Mouse (Mus musculus): ENCODE results near the gene Vil1.
A peak's percentile ranks its signal among the peaks of the same experiment; 100 is the strongest.
"Not testable (repeated sequence)": the region's sequence is repeated elsewhere in the genome, so short reads cannot be mapped to it uniquely, and the experiment has no call there.

The Vil1 gene

GRCm38 (mm10) chr1:74395290-74395689, 13.9 kb upstream of the Vil1 start:
- Histone ChIP-seq H3K36me3 (ENCODE audit: insufficient read depth, low read length) (peaks cover 19% of the 10 kb centered on the region), H3K4me3 (replicated peaks; ENCODE audit: low read length) (no peak overlapping the region; the same call in 1 of the 2 replicates), H3K27me3 (ENCODE audit: insufficient read depth, low read length) (peaks cover 2% of the 10 kb centered on the region; the same call in 1 of the 2 replicates), H3K9me3 (ENCODE audit: low read length) (no peaks in the 10 kb centered on the region), H3K4me1 (replicated peaks; ENCODE audit: low read depth, low read length) (peaks cover 63% of the 10 kb centered on the region)
- no peak for TF ChIP-seq NANOG (IDR thresholded peaks at IDR 0.05; ENCODE audit: borderline replicate concordance, low read length)
- TF ChIP-seq CTCF (conservative IDR thresholded peaks at IDR 0.05; ENCODE audit: low read length) = no peak
- TF ChIP-seq POU5F1 (IDR thresholded peaks at IDR 0.05; ENCODE audit: borderline replicate concordance, low read length) = no peak

- H3K4me1 ChIP-seq (replicated peaks; ENCODE audit: low read depth, low read length) = peaks cover 67% of the 10 kb centered on the region
- peak overlapping the region; percentile 80 for H3K4me3 ChIP-seq (replicated peaks; ENCODE audit: low read length)
- H3K27me3 ChIP-seq (ENCODE audit: insufficient read depth, low read length); H3K9me3 ChIP-seq (ENCODE audit: low read length): not testable (repeated sequence)
- peaks cover 19% of the 10 kb centered on the region for H3K36me3 ChIP-seq (ENCODE audit: insufficient read depth, low read length)
Measured at GRCm38 (mm10) chr1:74396456-74397222, 12.5 kb upstream of the Vil1 start.

GRCm38 (mm10) chr1:74397268-74397918, 11.8 kb upstream of the Vil1 start:
- TF ChIP-seq CTCF (conservative IDR thresholded peaks at IDR 0.05; ENCODE audit: low read length) (peak; percentile 19), POU5F1 (IDR thresholded peaks at IDR 0.05; ENCODE audit: borderline replicate concordance, low read length) (no peak)
- Histone ChIP-seq H3K4me1 (replicated peaks; ENCODE audit: low read depth, low read length) (peaks cover 70% of the 10 kb centered on the region), H3K9me3 (ENCODE audit: low read length) (no peaks in the 10 kb centered on the region), H3K4me3 (replicated peaks; ENCODE audit: low read length) (peak overlapping the region; percentile 80), H3K36me3 (ENCODE audit: insufficient read depth, low read length) (peaks cover 19% of the 10 kb centered on the region), H3K27me3 (ENCODE audit: insufficient read depth, low read length) (peaks cover 5% of the 10 kb centered on the region; the same call in 1 of the 2 replicates)

GRCm38 (mm10) chr1:74397919-74398451, 11.2 kb upstream of the Vil1 start:
- H3K27me3 ChIP-seq (ENCODE audit: insufficient read depth, low read length) = peaks cover 5% of the 10 kb centered on the region; the same call in 1 of the 2 replicates
- H3K9me3 ChIP-seq (ENCODE audit: low read length) = no peaks in the 10 kb centered on the region
- TF ChIP-seq CTCF (conservative IDR thresholded peaks at IDR 0.05; ENCODE audit: low read length) (peak; percentile 78), POU5F1 (IDR thresholded peaks at IDR 0.05; ENCODE audit: borderline replicate concordance, low read length) (no peak)
- peaks cover 65% of the 10 kb centered on the region for H3K4me1 ChIP-seq (replicated peaks; ENCODE audit: low read depth, low read length)
- H3K4me3 ChIP-seq (replicated peaks; ENCODE audit: low read length) = peak overlapping the region; percentile 80
- H3K36me3 ChIP-seq (ENCODE audit: insufficient read depth, low read length) = peaks cover 19% of the 10 kb centered on the region

GRCm38 (mm10) chr1:74400531-74400930, 8.6 kb upstream of the Vil1 start:
- H3K9me3 ChIP-seq (ENCODE audit: low read length) = no peaks in the 10 kb centered on the region
- peaks cover 39% of the 10 kb centered on the region for H3K4me1 ChIP-seq (replicated peaks; ENCODE audit: low read depth, low read length)
- no peak for TF ChIP-seq NANOG (IDR thresholded peaks at IDR 0.05; ENCODE audit: borderline replicate concordance, low read length)
- TF ChIP-seq POU5F1 (IDR thresholded peaks at IDR 0.05; ENCODE audit: borderline replicate concordance, low read length) = no peak
- no peak for TF ChIP-seq CTCF (conservative IDR thresholded peaks at IDR 0.05; ENCODE audit: low read length)
- no peaks in the 10 kb centered on the region for H3K36me3 ChIP-seq (ENCODE audit: insufficient read depth, low read length)
- H3K4me3 ChIP-seq (replicated peaks; ENCODE audit: low read length) = no peak overlapping the region
- 0 out of 2 replicates have a peak, but pooled peaks cover 3% of the 10 kb centered on the region for H3K27me3 ChIP-seq (ENCODE audit: insufficient read depth, low read length)

- no peak overlapping the region for H3K4me3 ChIP-seq (replicated peaks; ENCODE audit: low read length)
- TF ChIP-seq NANOG (IDR thresholded peaks at IDR 0.05; ENCODE audit: borderline replicate concordance, low read length) (no peak), POU5F1 (IDR thresholded peaks at IDR 0.05; ENCODE audit: borderline replicate concordance, low read length) (no peak), CTCF (conservative IDR thresholded peaks at IDR 0.05; ENCODE audit: low read length) (no peak)
- H3K27me3 ChIP-seq (ENCODE audit: insufficient read depth, low read length) = 0 out of 2 replicates have a peak, but pooled peaks cover 3% of the 10 kb centered on the region
- H3K36me3 ChIP-seq (ENCODE audit: insufficient read depth, low read length) = no peaks in the 10 kb centered on the region
- H3K9me3 ChIP-seq (ENCODE audit: low read length) = no peaks in the 10 kb centered on the region
- H3K4me1 ChIP-seq (replicated peaks; ENCODE audit: low read depth, low read length) = peaks cover 36% of the 10 kb centered on the region
Measured at GRCm38 (mm10) chr1:74401015-74401702, 8.0 kb upstream of the Vil1 start.

GRCm38 (mm10) chr1:74404206-74404605, 5.0 kb upstream of the Vil1 start:
- Histone ChIP-seq H3K4me1 (replicated peaks; ENCODE audit: low read depth, low read length) (peaks cover 26% of the 10 kb centered on the region), H3K9me3 (ENCODE audit: low read length) (no peaks in the 10 kb centered on the region), H3K4me3 (replicated peaks; ENCODE audit: low read length) (no peak overlapping the region), H3K36me3 (ENCODE audit: insufficient read depth, low read length) (no peaks in the 10 kb centered on the region), H3K27me3 (ENCODE audit: insufficient read depth, low read length) (0 out of 2 replicates have a peak, but pooled peaks cover 3% of the 10 kb centered on the region)
- TF ChIP-seq CTCF (conservative IDR thresholded peaks at IDR 0.05; ENCODE audit: low read length) (no peak), POU5F1 (IDR thresholded peaks at IDR 0.05; ENCODE audit: borderline replicate concordance, low read length) (no peak), NANOG (IDR thresholded peaks at IDR 0.05; ENCODE audit: borderline replicate concordance, low read length) (no peak)

GRCm38 (mm10) chr1:74411753-74412325, 2.7 kb downstream of the Vil1 start:
- peaks cover 6% of the 10 kb centered on the region; the same call in 1 of the 2 replicates for H3K27me3 ChIP-seq (ENCODE audit: insufficient read depth, low read length)
- peaks cover 29% of the 10 kb centered on the region for H3K4me1 ChIP-seq (replicated peaks; ENCODE audit: low read depth, low read length)
- H3K9me3 ChIP-seq (ENCODE audit: low read length) = no peaks in the 10 kb centered on the region
- no peaks in the 10 kb centered on the region for H3K36me3 ChIP-seq (ENCODE audit: insufficient read depth, low read length)
- TF ChIP-seq NANOG (IDR thresholded peaks at IDR 0.05; ENCODE audit: borderline replicate concordance, low read length) (no peak), CTCF (conservative IDR thresholded peaks at IDR 0.05; ENCODE audit: low read length) (no peak), POU5F1 (IDR thresholded peaks at IDR 0.05; ENCODE audit: borderline replicate concordance, low read length) (no peak)
- no peak overlapping the region for H3K4me3 ChIP-seq (replicated peaks; ENCODE audit: low read length)
